Mouse (Mus musculus): ENCODE data around the gene Neurl1b.

DNA sequence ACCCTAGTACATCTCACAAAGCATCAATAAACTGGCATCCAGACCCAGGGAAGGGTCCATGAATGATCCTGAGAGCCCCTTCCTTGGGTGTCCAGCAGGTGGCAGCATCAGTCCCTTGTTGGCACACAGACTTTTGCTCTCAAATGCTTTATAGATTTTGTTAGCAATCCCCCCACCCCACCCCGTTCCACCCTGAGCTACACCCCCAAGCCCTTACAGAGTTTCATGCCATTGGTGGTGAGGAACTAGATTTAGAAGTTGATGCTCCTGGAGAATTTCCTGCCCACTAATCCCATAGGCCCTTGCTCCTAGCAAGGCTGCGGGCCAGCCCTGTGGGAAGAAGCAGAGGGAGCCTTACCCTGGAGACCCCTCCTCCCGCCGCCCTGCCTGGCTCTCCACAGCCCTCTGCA lies 52.1 kb downstream of the Neurl1b start:
- peak; percentile 88 for TF ChIP-seq CTCF (conservative IDR thresholded peaks at IDR 0.05; ENCODE audit: insufficient read depth, insufficient read length, low read depth, low read length)
- TF ChIP-seq POLR2A (IDR thresholded peaks at IDR 0.05; ENCODE audit: low read depth, low read length) = no peak
